Mouse (Mus musculus) neural tube, embryonic 12.5 days (tissue): Measurements from ENCODE around the gene Pla2g4d. TPM values are rescaled to one million over a fixed set of nuclear protein-coding genes. Genes with fewer than 3 reads are reported as not detected.
A peak's percentile ranks its signal among the peaks of the same experiment; 100 is the strongest.

ENCODE experiments used
- ATAC-seq: fragments of 200-750 bp; cut with Nextera tagmentation; 2 replicates; pipeline ENCODE4 v1.8.0; 2017; ENCODE audit warnings: low read depth, mild to moderate bottlenecking, moderate TSS enrichment, moderate library complexity; ENCODE audit not compliant: low FRiP score
- H3K27ac ChIP-seq: fragments of 300-500 bp; sonication (generic); 2 replicates; pipeline ENCODE4 v1.5.1; 2016
- H3K27me3 ChIP-seq: fragments of 300-500 bp; sonication (generic); replicated peaks from 2 replicates; pipeline ENCODE4 v1.6.1; 2016; ENCODE audit warnings: mild to moderate bottlenecking
- H3K36me3 ChIP-seq: fragments of 300-500 bp; sonication (generic); 2 replicates; pipeline ENCODE4 v1.6.1; 2016; ENCODE audit warnings: mild to moderate bottlenecking
- H3K4me1 ChIP-seq: fragments of 300-500 bp; sonication (generic); 2 replicates; pipeline ENCODE4 v1.6.1; 2016
- H3K4me2 ChIP-seq: fragments of 300-500 bp; sonication (generic); replicated peaks from 2 replicates; pipeline ENCODE4 v1.6.1; 2016; ENCODE audit warnings: mild to moderate bottlenecking
- H3K4me3 ChIP-seq: fragments of 300-500 bp; sonication (generic); 2 replicates; pipeline ENCODE4 v1.5.1; 2016
- H3K9ac ChIP-seq: fragments of 300-500 bp; sonication (generic); 2 replicates; pipeline ENCODE4 v1.6.1; 2016; ENCODE audit warnings: mild to moderate bottlenecking
- H3K9me3 ChIP-seq: fragments of 300-500 bp; sonication (generic); 2 replicates; pipeline ENCODE4 v1.6.1; 2016; ENCODE audit warnings: mild to moderate bottlenecking
- WGBS: fragments of 180-500 bp; shearing (Covaris S2); methylation state at CpG from one replicate; pipeline ENCODE4 v1.1.7; 2016; 5-methylcytosine and 5-hydroxymethylcytosine counted together
- polyA plus RNA-seq: library from polyadenylated mRNA; unstranded; fragments of >200 nt; fragmentation: Nextera tagmentation; extraction: Ambion mirVana; gene quantifications from 2 replicates; pipeline ENCODE4 v1.2.1, GENCODE M21; 2016

The Pla2g4d gene
- polyA plus RNA-seq, 1 experiment from 2014 or later = 0.05 TPM

DNA sequence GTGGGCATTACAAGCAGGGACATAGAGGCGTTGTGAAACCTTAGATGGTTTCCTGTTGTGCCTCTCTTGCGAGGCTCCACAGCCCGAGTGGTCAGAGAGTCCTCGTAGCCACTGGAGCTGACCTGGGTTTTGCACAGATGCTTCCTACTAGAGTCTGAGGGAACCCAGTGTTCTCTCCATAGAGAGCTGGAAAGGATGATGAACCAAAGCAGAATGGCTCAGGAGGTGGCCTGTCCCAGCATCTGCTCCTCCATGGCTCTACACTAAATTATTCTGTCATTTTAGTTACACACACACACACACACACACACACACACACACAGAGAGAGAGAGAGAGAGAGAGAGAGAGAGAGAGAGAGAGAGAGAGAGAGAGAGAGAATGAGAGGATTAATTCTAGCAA is 3.4 kb downstream of the Pla2g4d start:
- Histone ChIP-seq H3K4me2 (no peak overlapping the region), H3K9ac (no peak overlapping the region), H3K4me3 (no peak overlapping the region), H3K36me3 (no peaks in the 10 kb centered on the region), H3K27me3 (no peaks in the 10 kb centered on the region), H3K27ac (no peak overlapping the region), H3K4me1 (no peaks in the 10 kb centered on the region), H3K9me3 (no peaks in the 10 kb centered on the region)
- WGBS = 76% methylated on average over 4 of the region's 4 CpGs
- no peak for ATAC-seq

DNA sequence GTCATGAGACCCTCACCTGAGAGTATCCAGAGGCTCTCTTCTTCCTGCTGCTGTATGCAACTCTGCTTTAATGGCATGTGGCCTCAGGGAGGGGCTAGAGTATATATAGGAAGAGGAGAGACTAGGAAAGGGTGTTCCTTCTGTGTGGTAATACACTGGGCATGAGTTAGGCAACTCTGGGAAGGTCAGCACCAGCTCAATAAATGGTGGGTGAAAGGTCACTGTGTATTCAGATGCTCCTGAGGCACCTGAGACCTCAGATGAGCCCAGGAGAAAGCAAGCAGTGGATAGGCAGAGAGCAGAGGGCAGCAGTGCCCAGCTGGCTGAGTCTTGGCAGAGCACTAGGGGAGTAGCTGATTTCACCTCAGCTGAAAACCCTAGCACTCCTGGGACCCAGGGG is 4.3 kb downstream of the Pla2g4d start:
- no peak for ATAC-seq
- no peaks in the 10 kb centered on the region for H3K9me3 ChIP-seq
- H3K9ac ChIP-seq = no peak overlapping the region
- H3K27ac ChIP-seq = no peak overlapping the region
- no peaks in the 10 kb centered on the region for H3K36me3 ChIP-seq
- H3K4me1 ChIP-seq = no peaks in the 10 kb centered on the region
- no peaks in the 10 kb centered on the region for H3K27me3 ChIP-seq
- no peak overlapping the region for H3K4me2 ChIP-seq
- H3K4me3 ChIP-seq = no peak overlapping the region

DNA sequence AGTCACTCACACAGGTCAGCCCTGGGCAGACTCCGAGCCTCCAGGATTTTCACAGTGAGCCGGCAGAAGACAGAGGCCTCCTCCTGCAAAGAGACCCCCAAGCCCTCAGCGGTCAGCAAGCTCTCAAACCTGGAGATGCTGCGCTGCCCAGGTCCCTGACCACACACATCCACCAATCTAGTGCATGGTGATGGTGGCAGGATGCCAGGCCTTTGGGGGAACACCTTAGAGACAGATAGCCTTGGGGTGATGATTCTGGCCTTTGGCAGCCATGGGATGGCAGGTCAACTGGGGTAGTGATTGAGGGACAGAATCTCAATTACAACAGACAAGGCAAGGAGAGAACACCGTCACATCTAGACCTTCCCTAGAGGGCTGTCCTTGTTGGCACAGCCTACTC is 4.9 kb downstream of the Pla2g4d start:
- WGBS = 89% methylated on average over 5 of the region's 5 CpGs
- Histone ChIP-seq H3K4me2 (no peak overlapping the region), H3K36me3 (no peaks in the 10 kb centered on the region), H3K4me1 (no peaks in the 10 kb centered on the region), H3K9me3 (no peaks in the 10 kb centered on the region), H3K27me3 (no peaks in the 10 kb centered on the region), H3K27ac (no peak overlapping the region), H3K4me3 (no peak overlapping the region), H3K9ac (no peak overlapping the region)
- no peak for ATAC-seq

DNA sequence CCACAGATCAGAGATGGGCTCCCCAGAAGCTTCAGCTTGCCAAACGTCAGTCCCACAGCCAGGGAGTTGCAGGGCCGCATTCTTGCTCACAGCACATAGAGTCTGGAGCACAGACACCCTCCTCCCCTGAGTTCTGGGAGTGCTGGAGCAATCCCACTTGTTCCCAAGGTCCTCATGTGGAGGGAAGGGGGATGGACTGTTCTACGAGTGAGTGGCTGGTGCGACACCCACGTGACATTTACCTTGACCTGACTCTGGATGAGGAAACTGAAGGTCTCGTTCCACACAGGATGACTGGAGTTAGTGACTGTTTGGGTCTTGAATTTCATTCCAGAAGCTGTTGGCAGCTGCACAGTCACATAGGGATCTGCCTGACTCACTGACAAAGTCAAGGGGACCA is 5.4 kb downstream of the Pla2g4d start:
- WGBS = 67% methylated on average over 6 of the region's 6 CpGs
- Histone ChIP-seq H3K4me1 (no peaks in the 10 kb centered on the region), H3K9me3 (no peaks in the 10 kb centered on the region), H3K36me3 (no peaks in the 10 kb centered on the region), H3K9ac (no peak overlapping the region), H3K4me2 (no peak overlapping the region), H3K27ac (no peak overlapping the region), H3K27me3 (no peaks in the 10 kb centered on the region), H3K4me3 (no peak overlapping the region)
- ATAC-seq = no peak

DNA sequence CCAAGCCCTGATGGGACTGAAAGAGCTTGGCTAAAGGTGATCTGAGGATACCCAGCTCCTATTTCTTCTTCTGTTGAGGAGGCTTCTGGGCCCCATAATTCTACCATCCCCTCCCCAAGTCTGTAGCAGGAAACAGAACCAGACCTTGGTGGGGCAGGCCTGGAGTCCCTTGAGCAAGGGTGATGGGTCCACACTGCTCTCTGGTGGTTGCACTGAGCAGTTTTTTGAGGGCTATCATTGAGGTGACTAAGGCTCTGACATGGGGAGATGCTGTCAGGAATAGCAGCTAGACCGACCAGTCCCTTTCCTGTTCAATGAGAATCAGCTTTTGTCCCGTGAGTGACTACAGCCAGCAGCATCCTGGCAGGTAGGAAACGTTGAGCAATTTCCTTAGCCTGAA is 7.8 kb downstream of the Pla2g4d start:
- ATAC-seq = no peak
- H3K27ac ChIP-seq = no peak overlapping the region
- H3K27me3 ChIP-seq = no peaks in the 10 kb centered on the region
- no peak overlapping the region for H3K4me2 ChIP-seq
- H3K36me3 ChIP-seq = no peaks in the 10 kb centered on the region
- 60% methylated on average over 3 of the region's 3 CpGs for WGBS
- H3K9ac ChIP-seq = no peak overlapping the region
- H3K4me3 ChIP-seq = no peak overlapping the region
- H3K9me3 ChIP-seq = no peaks in the 10 kb centered on the region
- no peaks in the 10 kb centered on the region for H3K4me1 ChIP-seq

DNA sequence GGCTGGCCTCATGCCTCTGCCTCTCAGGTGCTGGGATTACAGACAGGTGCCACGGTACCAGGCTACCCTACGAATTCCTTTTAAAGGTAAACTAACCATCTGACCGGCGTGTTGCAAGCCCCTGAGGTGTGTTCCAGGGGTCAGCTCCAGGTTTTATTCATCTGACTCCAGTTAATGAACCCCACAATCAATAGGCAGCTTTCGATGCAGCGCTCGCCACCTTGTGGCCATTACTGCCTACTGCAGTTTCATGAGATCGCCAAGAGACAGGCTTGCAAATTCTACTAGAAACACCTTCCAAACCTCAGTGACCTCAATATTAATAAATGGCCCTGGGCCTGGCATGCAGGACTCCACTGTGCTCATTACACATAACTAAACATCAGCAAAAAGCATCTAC is 9.0 kb downstream of the Pla2g4d start:
- Histone ChIP-seq H3K4me2 (no peak overlapping the region), H3K9ac (no peak overlapping the region), H3K27ac (no peak overlapping the region), H3K36me3 (no peaks in the 10 kb centered on the region), H3K4me3 (no peak overlapping the region), H3K27me3 (no peaks in the 10 kb centered on the region), H3K4me1 (no peaks in the 10 kb centered on the region), H3K9me3 (no peaks in the 10 kb centered on the region)
- WGBS = 20% methylated on average over 8 of the region's 8 CpGs
- no peak for ATAC-seq

DNA sequence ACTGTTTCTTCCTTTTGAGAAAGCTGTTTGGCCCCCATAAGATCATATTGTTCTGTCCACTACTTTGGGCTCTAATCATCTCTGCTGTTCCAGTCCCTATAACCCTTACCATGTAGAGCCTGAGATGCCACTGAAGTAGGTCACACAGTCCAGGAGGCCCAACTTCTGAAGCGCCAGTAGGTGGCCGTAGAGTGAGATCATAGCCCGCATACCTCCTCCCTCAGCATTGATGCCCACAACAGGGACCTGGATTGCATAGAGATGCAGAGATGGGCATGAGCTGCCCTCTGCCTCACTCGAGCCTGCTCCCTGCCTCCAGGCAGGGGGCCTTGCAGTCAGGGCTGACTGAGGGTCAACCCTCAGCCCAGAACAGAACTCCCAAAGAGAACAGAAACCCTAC is 12.0 kb downstream of the Pla2g4d start:
- H3K4me2 ChIP-seq = no peak overlapping the region
- H3K27ac ChIP-seq = no peak overlapping the region
- 77% methylated on average over 4 of the region's 4 CpGs for WGBS
- ATAC-seq = no peak
- no peaks in the 10 kb centered on the region for H3K27me3 ChIP-seq
- no peaks in the 10 kb centered on the region for H3K36me3 ChIP-seq
- no peak overlapping the region for H3K9ac ChIP-seq
- H3K4me3 ChIP-seq = no peak overlapping the region
- H3K4me1 ChIP-seq = no peaks in the 10 kb centered on the region
- H3K9me3 ChIP-seq = no peaks in the 10 kb centered on the region

DNA sequence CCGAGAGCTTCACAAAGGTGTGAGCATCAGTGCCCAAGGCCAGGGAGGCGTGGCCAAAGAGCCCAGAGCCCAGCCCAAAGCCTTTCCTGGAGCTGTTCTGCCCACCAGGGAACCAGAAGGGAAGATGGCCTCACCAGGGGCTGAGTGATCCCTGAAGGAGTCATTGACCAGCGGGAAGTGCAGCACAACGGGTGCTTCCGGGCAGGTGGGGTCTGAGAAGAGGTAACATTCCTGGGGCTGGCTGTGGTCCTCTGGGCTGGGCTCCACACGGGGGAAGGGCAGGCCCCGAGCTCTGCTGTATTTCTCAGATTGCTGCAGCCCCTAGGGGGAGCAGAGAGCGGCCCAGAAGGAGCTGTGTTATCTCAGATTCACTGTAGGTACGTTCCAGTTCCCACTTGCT is 20.4 kb downstream of the Pla2g4d start:
- Histone ChIP-seq H3K27me3 (0 out of 2 replicates have a peak, but pooled peaks cover 4% of the 10 kb centered on the region), H3K36me3 (no peaks in the 10 kb centered on the region), H3K9me3 (no peaks in the 10 kb centered on the region), H3K9ac (no peak overlapping the region), H3K4me3 (no peak overlapping the region), H3K4me1 (no peaks in the 10 kb centered on the region; the same call in 1 of the 2 replicates), H3K27ac (no peak overlapping the region), H3K4me2 (peak overlapping the region; percentile 37)
- WGBS = 2% methylated on average over 9 of the region's 9 CpGs
- no peak for ATAC-seq

DNA sequence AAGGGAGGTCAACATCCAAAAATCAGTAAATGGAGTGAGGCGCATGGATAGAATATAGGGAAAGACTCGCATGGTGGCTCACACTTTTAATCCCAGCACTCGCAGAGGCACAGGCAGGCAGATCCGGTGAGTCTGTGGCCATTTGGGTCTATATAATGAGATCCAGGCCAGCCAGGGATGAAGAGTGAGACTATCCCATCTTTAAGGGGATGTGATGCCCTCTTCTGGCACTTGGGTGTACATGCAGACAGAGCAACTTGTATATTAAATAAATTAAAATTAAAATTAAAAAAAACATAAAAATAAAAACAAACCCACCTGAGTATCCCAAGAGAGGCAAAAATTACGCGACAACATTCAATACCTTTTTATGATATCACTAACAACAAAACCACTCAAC is 23.5 kb downstream of the Pla2g4d start:
- ATAC-seq = no peak
- no peak overlapping the region for H3K4me2 ChIP-seq
- H3K27ac ChIP-seq = no peak overlapping the region
- 0 out of 2 replicates have a peak, but pooled peaks cover 4% of the 10 kb centered on the region for H3K27me3 ChIP-seq
- no peak overlapping the region for H3K9ac ChIP-seq
- no peak overlapping the region for H3K4me3 ChIP-seq
- WGBS = 76% methylated on average over 6 of the region's 6 CpGs
- H3K9me3 ChIP-seq = no peaks in the 10 kb centered on the region
- no peaks in the 10 kb centered on the region; the same call in 1 of the 2 replicates for H3K4me1 ChIP-seq
- H3K36me3 ChIP-seq = no peaks in the 10 kb centered on the region

DNA sequence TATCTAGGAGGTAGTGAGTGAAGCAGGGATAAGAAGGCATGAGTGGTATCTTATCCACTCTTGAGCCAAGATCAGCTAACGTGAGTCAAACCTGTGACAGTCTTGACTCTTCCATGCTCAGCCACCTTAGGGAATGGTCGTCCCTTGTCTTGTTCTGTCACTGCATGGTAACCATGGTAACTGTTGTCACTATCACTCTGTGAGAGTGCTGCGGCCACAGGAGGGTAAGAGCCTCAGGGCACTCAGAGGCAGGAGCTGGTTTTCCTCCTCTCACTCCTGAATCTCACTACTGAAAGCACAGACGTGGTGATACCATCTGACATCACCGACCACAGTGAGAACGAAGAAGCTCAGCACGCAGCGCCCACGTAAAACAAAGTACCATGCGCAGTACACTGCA is 24.1 kb downstream of the Pla2g4d start:
- no peak overlapping the region for H3K4me2 ChIP-seq
- H3K4me3 ChIP-seq = no peak overlapping the region
- H3K27me3 ChIP-seq = 0 out of 2 replicates have a peak, but pooled peaks cover 4% of the 10 kb centered on the region
- no peaks in the 10 kb centered on the region for H3K36me3 ChIP-seq
- no peaks in the 10 kb centered on the region for H3K9me3 ChIP-seq
- H3K9ac ChIP-seq = no peak overlapping the region
- no peak overlapping the region for H3K27ac ChIP-seq
- ATAC-seq = no peak
- no peaks in the 10 kb centered on the region; the same call in 1 of the 2 replicates for H3K4me1 ChIP-seq
- 66% methylated on average over 10 of the region's 10 CpGs for WGBS

DNA sequence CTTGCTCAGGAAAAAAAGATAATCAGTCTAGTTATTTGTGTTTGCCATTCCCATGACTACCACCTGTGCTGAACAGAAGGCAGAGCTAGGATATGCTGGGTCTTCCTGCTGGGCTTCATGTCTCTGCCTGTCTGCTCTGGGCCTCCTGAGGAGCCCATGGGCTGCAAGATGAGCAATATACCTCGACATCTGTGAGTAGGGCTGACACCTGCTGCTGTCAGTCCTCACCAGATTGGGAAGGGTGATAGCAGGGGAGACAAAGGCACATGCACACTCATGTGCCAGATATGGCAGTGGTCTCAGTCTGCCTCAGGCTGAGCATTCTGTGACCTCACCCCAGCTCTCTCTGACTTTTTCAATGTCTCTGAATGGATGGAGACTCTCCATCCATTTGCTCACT is 26.1 kb downstream of the Pla2g4d start:
- WGBS = 25% methylated on average over 1 of the region's 1 CpGs
- Histone ChIP-seq H3K4me2 (no peak overlapping the region), H3K9ac (no peak overlapping the region), H3K27me3 (no peaks in the 10 kb centered on the region), H3K4me1 (no peaks in the 10 kb centered on the region), H3K4me3 (no peak overlapping the region), H3K9me3 (no peaks in the 10 kb centered on the region), H3K27ac (no peak overlapping the region), H3K36me3 (no peaks in the 10 kb centered on the region)
- no peak for ATAC-seq

DNA sequence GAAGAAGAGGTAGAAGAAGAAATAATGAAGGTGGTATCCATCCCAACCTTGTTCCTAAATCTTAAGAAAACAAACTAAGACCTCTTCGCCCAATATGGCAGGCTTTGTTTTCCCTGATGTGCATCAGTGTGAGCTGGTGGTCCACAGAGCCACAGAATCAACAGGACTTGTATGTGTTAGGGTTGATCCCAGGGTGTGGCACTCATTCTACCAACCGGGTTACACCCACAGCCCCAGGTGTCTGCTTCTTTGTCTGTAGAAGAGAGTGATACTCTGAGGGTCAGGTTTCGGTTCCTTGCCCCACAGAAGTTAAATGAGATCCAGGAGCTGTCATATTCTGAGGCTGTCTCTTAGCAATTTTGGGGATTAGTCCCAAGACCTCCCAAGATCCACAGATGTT is 27.7 kb downstream of the Pla2g4d start:
- H3K4me2 ChIP-seq = no peak overlapping the region
- no peak for ATAC-seq
- H3K27ac ChIP-seq = no peak overlapping the region
- no peaks in the 10 kb centered on the region for H3K27me3 ChIP-seq
- WGBS = 75% methylated on average over 3 of the region's 3 CpGs
- no peaks in the 10 kb centered on the region for H3K9me3 ChIP-seq
- no peaks in the 10 kb centered on the region for H3K36me3 ChIP-seq
- no peak overlapping the region for H3K4me3 ChIP-seq
- H3K9ac ChIP-seq = no peak overlapping the region
- no peaks in the 10 kb centered on the region for H3K4me1 ChIP-seq

DNA sequence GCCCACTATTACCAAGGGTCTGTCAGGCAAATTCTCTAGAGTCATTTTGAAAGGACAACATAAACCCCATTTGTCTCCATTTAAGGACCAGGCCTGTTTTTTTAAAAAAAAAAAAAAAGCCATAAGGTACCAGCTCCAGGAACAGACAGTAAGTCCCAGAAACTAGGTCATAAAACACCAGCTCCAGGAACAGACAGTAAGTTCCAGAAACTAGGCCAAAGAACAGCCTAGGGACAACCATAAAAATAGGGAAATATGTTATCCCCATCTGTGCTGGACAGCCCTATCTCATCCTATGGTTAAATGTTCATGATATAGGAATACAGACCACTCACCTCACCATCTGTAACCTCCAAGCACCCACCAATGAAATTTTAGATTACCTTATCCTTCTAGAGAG is 32.7 kb downstream of the Pla2g4d start:
- ATAC-seq = no peak

More for the DNA sequence above, 32.7 kb downstream of the Pla2g4d start:
- Histone ChIP-seq H3K9ac (no peak overlapping the region), H3K27me3 (no peaks in the 10 kb centered on the region), H3K4me2 (no peak overlapping the region), H3K36me3 (no peaks in the 10 kb centered on the region), H3K27ac (no peak overlapping the region), H3K4me1 (no peaks in the 10 kb centered on the region), H3K4me3 (no peak overlapping the region), H3K9me3 (no peaks in the 10 kb centered on the region)
